Mouse (Mus musculus) stomach, embryonic 15.5 days (tissue): ENCODE data around the gene Slc7a7. TPM values are rescaled to one million over a fixed set of nuclear protein-coding genes. Genes with fewer than 3 reads are reported as not detected.

ENCODE experiments used
- ATAC-seq: fragments of 200-750 bp; cut with Nextera tagmentation; 2 replicates; pipeline ENCODE4 v1.8.0; 2017; ENCODE audit warnings: low read depth, moderate number of reproducible peaks, moderate TSS enrichment; ENCODE audit not compliant: insufficient read depth, low FRiP score
- H3K27ac ChIP-seq: fragments of 300-500 bp; sonication (generic); 2 replicates; pipeline ENCODE4 v1.5.1; 2015; ENCODE audit warnings: mild to moderate bottlenecking, inconsistent platforms
- H3K27me3 ChIP-seq: fragments of 300-500 bp; sonication (generic); replicated peaks from 2 replicates; pipeline ENCODE4 v1.6.1; 2015; ENCODE audit warnings: inconsistent platforms
- H3K36me3 ChIP-seq: fragments of 300-500 bp; sonication (generic); 2 replicates; pipeline ENCODE4 v1.6.1; 2015; ENCODE audit warnings: inconsistent platforms
- H3K4me1 ChIP-seq: fragments of 300-500 bp; sonication (generic); 2 replicates; pipeline ENCODE4 v1.6.1; 2015; ENCODE audit warnings: inconsistent platforms
- H3K4me2 ChIP-seq: fragments of 300-500 bp; sonication (generic); 2 replicates; pipeline ENCODE4 v1.6.1; 2015; ENCODE audit warnings: mild to moderate bottlenecking, inconsistent platforms
- H3K4me3 ChIP-seq: fragments of 300-500 bp; sonication (generic); replicated peaks from 2 replicates; pipeline ENCODE4 v1.5.1; 2015; ENCODE audit warnings: inconsistent platforms
- H3K9ac ChIP-seq: fragments of 300-500 bp; sonication (generic); 2 replicates; pipeline ENCODE4 v1.6.1; 2015; ENCODE audit warnings: inconsistent platforms
- H3K9me3 ChIP-seq: fragments of 300-500 bp; sonication (generic); 2 replicates; pipeline ENCODE4 v1.6.1; 2016; ENCODE audit warnings: inconsistent platforms
- WGBS: fragments of 180-500 bp; shearing (Covaris S2); methylation state at CpG from one replicate; pipeline ENCODE4 v1.1.7; 2015; 5-methylcytosine and 5-hydroxymethylcytosine counted together
- polyA plus RNA-seq: library from polyadenylated mRNA; unstranded; fragments of >200 nt; fragmentation: Nextera tagmentation; extraction: Ambion mirVana; gene quantifications from 2 replicates; pipeline ENCODE4 v1.2.1, GENCODE M21; 2015

The Slc7a7 gene
- polyA plus RNA-seq, 1 experiment from 2014 or later: 17.0 TPM

DNA sequence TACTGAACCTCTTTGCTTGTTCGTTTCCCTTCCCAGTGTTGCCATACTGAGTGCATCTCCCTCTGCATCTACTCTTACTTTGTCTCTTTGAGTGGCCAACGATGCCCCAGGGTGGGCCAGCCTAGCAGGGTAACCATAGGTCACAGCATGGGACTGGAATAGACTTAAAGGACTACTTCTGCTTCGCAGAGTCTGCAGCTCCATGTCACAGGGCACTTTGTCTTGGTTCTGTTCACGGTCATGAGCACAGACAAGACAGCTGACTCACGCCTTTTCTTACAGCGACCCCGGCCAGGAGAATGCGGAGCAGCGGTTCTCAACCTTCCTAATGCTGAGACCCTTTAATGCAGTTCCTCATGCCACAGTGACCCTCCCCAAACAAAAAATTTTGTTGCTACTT is 34.9 kb downstream of the Slc7a7 start:
- Histone ChIP-seq H3K27ac (peak overlapping the region; percentile 54; the same call in 1 of the 2 replicates), H3K4me2 (no peak overlapping the region), H3K27me3 (no peaks in the 10 kb centered on the region), H3K9ac (no peak overlapping the region), H3K9me3 (no peaks in the 10 kb centered on the region), H3K4me1 (peaks cover 11% of the 10 kb centered on the region; the same call in 1 of the 2 replicates), H3K4me3 (no peak overlapping the region), H3K36me3 (no peaks in the 10 kb centered on the region)
- no peak for ATAC-seq
- 80% methylated on average over 9 of the region's 9 CpGs for WGBS

DNA sequence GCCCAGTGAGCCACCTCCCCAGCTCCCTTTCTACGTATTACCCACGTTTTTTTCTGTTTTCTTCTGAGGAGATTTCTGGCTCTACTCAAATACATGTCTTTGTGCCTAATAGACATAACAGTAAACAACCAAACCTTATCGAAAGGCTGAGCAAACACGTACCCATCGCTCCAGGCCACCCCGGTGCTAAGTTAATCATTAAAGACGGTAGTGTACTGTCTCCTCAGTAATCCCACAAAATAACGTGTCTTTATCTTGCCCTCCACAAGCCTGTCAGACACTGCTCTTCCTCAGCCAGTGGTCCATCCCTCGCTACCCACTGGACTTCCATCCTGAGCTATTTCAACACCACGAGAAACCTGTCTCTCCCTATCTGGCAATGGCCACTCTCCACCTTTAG is 35.8 kb downstream of the Slc7a7 start:
- 53% methylated on average over 10 of the region's 10 CpGs for WGBS
- H3K36me3 ChIP-seq: no peaks in the 10 kb centered on the region
- no peak overlapping the region for H3K9ac ChIP-seq
- H3K4me2 ChIP-seq: 0 out of 2 replicates have a peak overlapping the region, but pooled peaks have one; percentile 2
- no peaks in the 10 kb centered on the region for H3K9me3 ChIP-seq
- H3K4me1 ChIP-seq: peaks cover 11% of the 10 kb centered on the region; the same call in 1 of the 2 replicates
- no peak overlapping the region for H3K4me3 ChIP-seq
- ATAC-seq: 0 out of 2 replicates have a peak, but pooled peaks have one; percentile 35
- 0 out of 2 replicates have a peak overlapping the region, but pooled peaks have one; percentile 26 for H3K27ac ChIP-seq
- H3K27me3 ChIP-seq: no peaks in the 10 kb centered on the region

DNA sequence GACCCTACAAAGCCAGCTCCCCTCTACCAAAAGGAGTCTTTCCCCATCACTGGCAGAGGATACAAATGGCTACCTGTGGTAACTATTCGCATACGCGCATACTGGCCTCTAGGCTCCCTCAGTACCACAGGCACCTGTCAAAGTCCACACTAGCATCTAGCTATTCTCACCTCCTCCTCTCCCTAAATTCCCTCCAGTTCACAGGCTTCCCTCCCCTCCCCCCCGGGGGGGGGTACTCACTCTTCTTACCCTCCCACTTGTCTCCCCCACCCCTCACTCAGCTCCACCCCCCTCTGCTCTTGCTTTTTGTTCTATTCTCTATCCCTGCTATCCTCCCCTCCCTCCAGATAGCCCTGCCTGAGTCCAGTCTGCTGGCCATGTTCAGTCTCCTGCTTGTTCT is 37.0 kb downstream of the Slc7a7 start:
- H3K4me2 ChIP-seq: no peak overlapping the region
- H3K9ac ChIP-seq: no peak overlapping the region
- H3K36me3 ChIP-seq: no peaks in the 10 kb centered on the region
- WGBS: 72% methylated on average over 4 of the region's 4 CpGs
- no peak overlapping the region for H3K27ac ChIP-seq
- H3K4me1 ChIP-seq: peaks cover 11% of the 10 kb centered on the region; the same call in 1 of the 2 replicates
- no peaks in the 10 kb centered on the region for H3K27me3 ChIP-seq
- H3K9me3 ChIP-seq: no peaks in the 10 kb centered on the region
- no peak overlapping the region for H3K4me3 ChIP-seq
- no peak for ATAC-seq

DNA sequence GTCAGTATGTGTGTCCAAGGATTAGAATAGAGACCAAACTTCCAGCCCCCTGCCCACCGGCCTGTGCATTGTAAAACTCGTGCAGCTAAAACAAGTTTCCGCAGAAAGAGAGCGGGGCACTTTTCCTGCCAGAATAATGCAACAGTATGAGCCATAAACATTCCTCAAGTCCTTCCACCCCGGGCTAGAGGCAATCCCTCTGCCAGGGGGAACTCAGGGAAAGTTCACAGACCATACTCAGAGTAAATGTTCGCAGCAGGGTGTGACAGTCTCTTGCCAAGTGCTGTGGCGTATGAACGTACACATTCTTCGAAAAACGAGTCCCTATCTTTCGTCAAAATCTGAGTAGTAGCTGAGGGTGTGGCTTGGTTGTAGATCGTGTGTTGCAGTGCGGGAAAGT is 38.0 kb downstream of the Slc7a7 start:
- H3K4me2 ChIP-seq: no peak overlapping the region
- WGBS: 51% methylated on average over 13 of the region's 13 CpGs
- H3K9ac ChIP-seq: no peak overlapping the region
- H3K4me3 ChIP-seq: no peak overlapping the region
- no peak overlapping the region for H3K27ac ChIP-seq
- no peak for ATAC-seq
- peaks cover 11% of the 10 kb centered on the region; the same call in 1 of the 2 replicates for H3K4me1 ChIP-seq
- no peaks in the 10 kb centered on the region for H3K9me3 ChIP-seq
- no peaks in the 10 kb centered on the region for H3K36me3 ChIP-seq
- H3K27me3 ChIP-seq: no peaks in the 10 kb centered on the region

DNA sequence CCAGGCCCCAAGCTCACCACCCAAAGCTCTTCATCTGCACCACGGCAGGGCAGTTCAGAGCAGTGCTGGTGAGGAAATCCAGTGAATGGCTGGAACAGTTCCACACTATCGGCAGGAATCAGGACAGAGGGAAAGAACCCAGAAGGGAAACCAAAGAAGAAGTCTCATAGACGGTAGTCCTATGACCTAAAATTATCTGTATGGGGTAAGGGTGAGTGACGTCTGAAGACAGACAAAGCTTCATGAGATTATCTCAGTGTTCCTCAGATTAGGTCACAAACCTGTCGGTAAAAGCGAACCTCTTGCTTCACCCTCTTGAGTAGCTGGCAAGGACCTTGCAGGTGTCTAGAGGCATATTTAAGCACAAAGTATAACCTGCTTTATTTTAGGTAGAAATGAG is 40.4 kb downstream of the Slc7a7 start:
- no peak for ATAC-seq

DNA sequence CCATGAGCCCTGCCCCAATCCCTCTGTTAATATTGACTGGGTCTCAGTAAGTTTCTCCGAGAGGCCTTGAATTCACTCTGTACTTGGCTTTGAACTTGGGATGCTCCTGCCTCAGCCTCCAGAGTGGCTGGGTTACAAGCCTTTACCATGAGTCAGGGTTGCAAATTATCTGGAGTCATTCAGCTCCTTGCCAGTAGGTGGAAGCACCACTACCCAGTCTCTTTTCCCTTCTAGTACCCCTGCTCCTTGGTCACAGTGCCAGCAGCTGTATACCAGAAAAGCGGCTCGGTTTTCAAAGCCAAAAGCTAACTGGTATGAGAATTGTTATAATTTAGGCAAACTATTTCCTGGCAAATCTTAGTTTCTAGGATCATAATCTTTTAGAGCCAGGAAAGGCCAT is 41.7 kb downstream of the Slc7a7 start:
- Histone ChIP-seq H3K9ac (no peak overlapping the region), H3K4me2 (no peak overlapping the region), H3K4me1 (0 out of 2 replicates have a peak, but pooled peaks cover 4% of the 10 kb centered on the region), H3K27ac (no peak overlapping the region), H3K36me3 (peaks cover 6% of the 10 kb centered on the region; the same call in 1 of the 2 replicates), H3K4me3 (no peak overlapping the region), H3K27me3 (no peaks in the 10 kb centered on the region), H3K9me3 (no peaks in the 10 kb centered on the region)
- 77% methylated on average over 3 of the region's 3 CpGs for WGBS
- no peak for ATAC-seq

More for the DNA sequence above, 40.4 kb downstream of the Slc7a7 start:
- Histone ChIP-seq H3K27me3 (no peaks in the 10 kb centered on the region), H3K4me2 (no peak overlapping the region), H3K9me3 (no peaks in the 10 kb centered on the region), H3K4me3 (no peak overlapping the region), H3K27ac (no peak overlapping the region), H3K9ac (no peak overlapping the region), H3K4me1 (0 out of 2 replicates have a peak, but pooled peaks cover 4% of the 10 kb centered on the region), H3K36me3 (no peaks in the 10 kb centered on the region)
- 81% methylated on average over 6 of the region's 6 CpGs for WGBS

DNA sequence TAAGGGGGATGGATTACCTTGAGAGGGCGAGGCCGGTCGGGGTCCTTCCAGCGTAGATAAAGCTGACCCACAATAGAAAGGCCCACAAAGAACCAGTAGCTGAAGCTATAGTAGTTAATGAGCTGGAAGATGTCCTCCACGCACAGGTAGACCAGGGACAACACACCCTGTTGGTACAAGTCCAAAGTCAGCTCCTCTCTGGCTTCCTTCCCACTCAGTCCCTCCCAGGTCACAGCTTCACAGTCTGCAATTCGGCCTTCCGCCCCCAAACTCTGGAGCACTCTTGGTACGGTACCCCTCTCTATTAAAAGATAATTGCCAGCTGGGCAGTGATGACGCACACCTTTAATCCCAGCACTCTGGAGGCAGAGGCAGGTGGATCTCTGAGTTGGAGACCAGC is 44.7 kb downstream of the Slc7a7 start:
- Histone ChIP-seq H3K4me1 (no peaks in the 10 kb centered on the region), H3K27me3 (no peaks in the 10 kb centered on the region), H3K27ac (no peak overlapping the region), H3K9ac (no peak overlapping the region), H3K9me3 (no peaks in the 10 kb centered on the region), H3K36me3 (peaks cover 30% of the 10 kb centered on the region), H3K4me3 (no peak overlapping the region), H3K4me2 (no peak overlapping the region)
- 91% methylated on average over 9 of the region's 9 CpGs for WGBS
- no peak for ATAC-seq

DNA sequence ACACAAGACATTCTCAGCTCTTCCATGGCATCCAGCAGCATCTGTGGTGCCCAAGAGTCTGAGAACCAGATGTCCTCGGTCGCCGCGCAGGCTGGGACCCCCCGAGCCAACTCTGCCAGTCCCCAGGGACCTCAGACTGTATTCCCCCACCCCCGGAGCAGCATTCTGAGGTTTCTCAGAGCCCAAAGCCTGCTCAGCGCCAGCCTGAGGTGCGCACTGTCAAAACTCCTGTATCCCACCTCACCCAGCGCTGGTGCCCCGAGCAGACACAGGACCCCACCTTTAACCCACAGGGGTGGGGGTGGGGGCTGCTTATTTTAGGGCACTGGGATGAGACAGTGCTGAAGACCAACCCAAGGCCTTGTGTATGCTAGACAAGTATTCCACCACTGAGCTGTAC is 46.1 kb downstream of the Slc7a7 start:
- WGBS: 97% methylated on average over 10 of the region's 10 CpGs
- ATAC-seq: no peak
- peaks cover 36% of the 10 kb centered on the region for H3K36me3 ChIP-seq

DNA sequence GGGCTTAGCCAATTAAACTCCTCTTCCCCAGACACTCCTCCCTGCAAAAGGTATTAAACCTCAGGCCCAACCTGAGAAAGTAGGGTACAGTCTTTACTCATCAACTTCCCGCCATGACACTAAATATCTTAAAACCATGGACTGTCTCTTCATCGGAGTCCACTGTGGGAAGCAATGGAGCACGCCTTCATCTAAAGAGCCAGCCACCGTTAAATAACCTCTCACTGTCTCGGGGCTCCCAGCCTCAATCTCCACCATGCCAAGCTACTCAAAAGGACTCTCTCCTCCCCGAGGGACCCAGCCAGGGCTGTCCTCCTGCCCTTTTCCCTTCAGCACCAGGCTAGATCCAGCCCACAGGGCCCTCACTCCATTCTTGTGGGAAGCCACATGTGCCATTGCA is 47.0 kb downstream of the Slc7a7 start:
- no peaks in the 10 kb centered on the region for H3K4me1 ChIP-seq
- no peaks in the 10 kb centered on the region for H3K27me3 ChIP-seq
- no peak overlapping the region for H3K27ac ChIP-seq
- H3K4me3 ChIP-seq: no peak overlapping the region
- no peaks in the 10 kb centered on the region for H3K9me3 ChIP-seq
- H3K4me2 ChIP-seq: no peak overlapping the region
- ATAC-seq: no peak
- 92% methylated on average over 6 of the region's 6 CpGs for WGBS
- H3K9ac ChIP-seq: no peak overlapping the region
- peaks cover 36% of the 10 kb centered on the region for H3K36me3 ChIP-seq

More for the DNA sequence above, 46.1 kb downstream of the Slc7a7 start:
- Histone ChIP-seq H3K9me3 (no peaks in the 10 kb centered on the region), H3K9ac (no peak overlapping the region), H3K4me2 (no peak overlapping the region), H3K4me1 (no peaks in the 10 kb centered on the region), H3K4me3 (no peak overlapping the region), H3K27me3 (no peaks in the 10 kb centered on the region), H3K27ac (no peak overlapping the region)

DNA sequence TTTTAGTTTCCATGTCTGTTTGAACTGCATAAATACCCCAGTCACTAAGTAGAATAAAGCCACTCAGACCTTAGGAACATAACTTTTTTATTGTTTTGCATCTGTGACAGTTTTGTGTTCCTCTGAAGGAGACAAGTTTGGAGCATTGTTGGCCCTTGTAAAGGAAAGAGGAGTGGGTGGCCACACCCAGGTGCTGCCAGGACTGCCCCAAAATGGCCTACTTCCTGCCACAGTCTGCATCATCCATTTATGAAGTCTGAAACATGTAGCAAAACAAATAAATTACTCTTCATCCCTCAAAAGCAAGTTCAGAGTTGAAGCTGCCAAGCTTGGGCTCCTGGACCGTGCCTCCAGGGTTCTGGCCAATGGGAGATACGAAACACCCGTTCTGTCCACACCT is 48.2 kb downstream of the Slc7a7 start:
- WGBS: 89% methylated on average over 3 of the region's 3 CpGs
- ATAC-seq: no peak
- Histone ChIP-seq H3K27ac (no peak overlapping the region), H3K27me3 (no peaks in the 10 kb centered on the region), H3K4me2 (no peak overlapping the region), H3K4me1 (no peaks in the 10 kb centered on the region), H3K9ac (no peak overlapping the region), H3K9me3 (no peaks in the 10 kb centered on the region), H3K36me3 (peaks cover 36% of the 10 kb centered on the region), H3K4me3 (no peak overlapping the region)

DNA sequence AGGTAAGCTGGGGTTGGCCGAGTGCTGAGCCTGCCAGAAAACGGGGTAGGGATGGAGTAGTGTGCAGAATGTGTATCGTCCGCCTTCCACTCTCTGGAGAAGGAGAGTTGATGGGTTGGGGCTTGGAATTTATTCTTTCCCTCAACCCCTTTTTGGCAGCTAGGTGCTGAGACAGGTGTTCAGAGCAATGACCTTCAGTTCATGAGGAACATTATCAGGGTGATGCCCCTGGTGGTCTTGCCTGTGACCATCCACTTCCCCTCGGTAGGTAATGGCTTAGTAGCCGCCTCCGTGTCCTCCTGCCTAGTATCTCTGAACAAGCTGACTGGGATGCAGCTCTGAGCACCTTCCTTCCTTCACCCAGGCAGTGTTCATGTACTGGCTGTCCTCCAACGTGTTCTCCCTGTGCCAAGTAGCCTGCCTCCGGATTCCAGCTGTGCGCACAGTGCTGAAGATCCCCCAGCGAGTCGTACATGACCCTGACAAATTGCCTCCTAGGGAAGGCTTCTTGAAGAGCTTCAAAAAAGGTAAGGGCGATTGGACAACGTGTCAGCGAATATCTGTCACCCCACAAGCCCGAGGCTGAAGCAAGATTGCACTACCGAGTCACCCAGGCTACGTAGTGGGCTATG is 50.0 kb downstream of the Slc7a7 start:
- Histone ChIP-seq H3K4me1 (no peaks in the 10 kb centered on the region), H3K9me3 (no peaks in the 10 kb centered on the region), H3K27me3 (no peaks in the 10 kb centered on the region), H3K4me3 (no peak overlapping the region), H3K36me3 (peaks cover 49% of the 10 kb centered on the region), H3K4me2 (no peak overlapping the region), H3K9ac (no peak overlapping the region), H3K27ac (no peak overlapping the region)
- WGBS: 83% methylated on average over 18 of the region's 18 CpGs
- ATAC-seq: no peak

DNA sequence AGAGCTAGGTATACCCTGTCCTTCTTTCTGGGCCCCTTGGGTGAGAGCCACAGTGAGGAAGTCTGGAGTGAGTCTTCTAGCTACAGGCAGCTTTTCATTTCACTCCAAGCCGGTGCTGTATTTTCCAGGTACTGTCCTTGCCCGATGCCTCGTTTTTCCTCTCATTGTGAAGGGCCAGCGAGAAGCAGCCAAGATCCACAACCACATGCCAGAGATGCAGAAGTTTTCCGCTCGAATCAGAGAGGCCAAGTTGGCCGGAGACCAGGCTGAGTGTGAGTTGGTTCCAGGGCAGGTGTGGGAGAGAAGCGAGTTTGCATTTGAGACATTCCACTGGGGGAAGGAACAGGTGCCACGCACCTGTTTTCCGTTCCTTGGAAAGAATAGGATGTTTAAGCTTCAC is 51.0 kb downstream of the Slc7a7 start:
- 86% methylated on average over 10 of the region's 10 CpGs for WGBS
- H3K4me3 ChIP-seq: no peak overlapping the region
- no peak for ATAC-seq
- no peaks in the 10 kb centered on the region for H3K27me3 ChIP-seq
- no peak overlapping the region for H3K9ac ChIP-seq
- H3K9me3 ChIP-seq: no peaks in the 10 kb centered on the region
- H3K4me2 ChIP-seq: no peak overlapping the region
- H3K36me3 ChIP-seq: peaks cover 46% of the 10 kb centered on the region
- H3K4me1 ChIP-seq: 0 out of 2 replicates have a peak, but pooled peaks cover 3% of the 10 kb centered on the region
- H3K27ac ChIP-seq: no peak overlapping the region
